Mouse (Mus musculus) heart, adult 2 months (tissue): ENCODE measurements at regions not wholly inside any gene's neighbourhood (a gene's known extent, or its start where the extent isn't known, plus 50 kb on each side); places are given as distances from the start of the nearest gene placed in this dataset.

ENCODE experiments used
- DNase-seq, 2 experiments: peaks; one replicate each; pipeline ENCODE4 v3.0.0; 2021
- H3K27ac ChIP-seq: fragments of 200-600 bp; 2 replicates; pipeline ENCODE4 v1.8.1; 2022
- H3K27me3 ChIP-seq: fragments of 200-500 bp; 2 replicates; pipeline ENCODE4 v1.6.1; 2012; ENCODE audit warnings: mild to moderate bottlenecking, low read length, inconsistent platforms, mixed read lengths; ENCODE audit not compliant: control insufficient read depth, insufficient read depth
- H3K36me3 ChIP-seq: fragments of 200-500 bp; 2 replicates; pipeline ENCODE4 v1.6.1; 2012; ENCODE audit warnings: low read length, inconsistent platforms; ENCODE audit not compliant: control insufficient read depth, insufficient read depth
- H3K4me1 ChIP-seq: fragments of 200-500 bp; 2 replicates; pipeline ENCODE4 v1.6.1; 2011; ENCODE audit warnings: low read length; ENCODE audit not compliant: control insufficient read depth, insufficient read depth
- H3K4me3 ChIP-seq: fragments of 200-600 bp; 2 replicates; pipeline ENCODE4 v1.8.1; 2022
- H3K79me2 ChIP-seq: fragments of 200-500 bp; replicated peaks from 2 replicates; pipeline ENCODE4 v1.6.1; 2012; ENCODE audit warnings: mild to moderate bottlenecking, inconsistent platforms, low read length, moderate library complexity, mixed read lengths; ENCODE audit not compliant: control insufficient read depth, insufficient read depth
- H3K9ac ChIP-seq: fragments of 200-500 bp; 2 replicates; pipeline ENCODE4 v1.6.1; 2012; ENCODE audit warnings: low read depth, mild to moderate bottlenecking, control low read depth, inconsistent platforms, low read length, mixed read lengths
- CTCF ChIP-seq: fragments of 200-600 bp; IDR thresholded peaks from 2 replicates; pipeline ENCODE4 v1.8.1; 2022; ENCODE audit warnings: antibody characterized with exemption, mild to moderate bottlenecking, moderate library complexity
- EP300 ChIP-seq: fragments of 200-500 bp; IDR thresholded peaks from 2 replicates; pipeline ENCODE4 v1.6.1; 2011; ENCODE audit warnings: low read depth, low read length, control low read depth; ENCODE audit not compliant: insufficient read depth
- POLR2A ChIP-seq: fragments of 200-500 bp; IDR thresholded peaks from 2 replicates; pipeline ENCODE4 v1.6.1; 2011; ENCODE audit warnings: mild to moderate bottlenecking, low read depth, low read length, control low read depth; ENCODE audit not compliant: insufficient read depth
- WGBS: fragments of 180-500 bp; shearing (Covaris S2); methylation state at CpG from one replicate; pipeline ENCODE4 v1.1.7; 2018; 5-methylcytosine and 5-hydroxymethylcytosine counted together
- intact Hi-C: fragments of 180-260 bp; cut with DNase I; formaldehyde crosslinking; loops from one replicate; pipeline ENCODE4 v1.15.1; 2025

DNA sequence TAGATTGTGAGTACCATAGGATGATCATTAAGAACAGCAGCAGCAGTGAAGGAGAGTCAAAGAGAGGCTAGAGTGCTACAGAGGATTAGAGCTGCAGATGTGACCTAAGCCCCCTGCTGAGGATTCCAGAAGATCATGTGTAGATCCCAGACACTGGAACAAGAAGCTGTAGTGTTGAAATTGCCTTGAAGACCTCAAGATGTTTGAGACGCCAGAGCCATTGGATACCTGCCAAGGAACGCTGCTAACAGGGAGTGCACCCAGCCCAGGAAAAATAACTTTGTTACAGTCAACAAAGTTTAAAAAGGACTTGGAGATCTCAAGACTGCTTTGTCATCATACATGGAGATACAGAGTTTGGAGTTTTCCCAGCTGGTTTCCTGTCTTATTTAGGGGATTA is 955.0 kb upstream of the Pcdh10 start:
- intact Hi-C loops: no loop called here
- TF ChIP-seq EP300 (no peak), CTCF (no peak), POLR2A (no peak)
- 19% methylated on average over 2 of the region's 2 CpGs for WGBS
- H3K4me1 ChIP-seq: no peaks in the 10 kb centered on the region
- no peaks in the 10 kb centered on the region for H3K79me2 ChIP-seq
- no peak overlapping the region for H3K27ac ChIP-seq
- no peak overlapping the region for H3K9ac ChIP-seq
- no peaks in the 10 kb centered on the region for H3K27me3 ChIP-seq
- H3K4me3 ChIP-seq: no peak overlapping the region
- DNase-seq: peak in 1 of 2 experiments; percentile 10
- H3K36me3 ChIP-seq: no peaks in the 10 kb centered on the region

DNA sequence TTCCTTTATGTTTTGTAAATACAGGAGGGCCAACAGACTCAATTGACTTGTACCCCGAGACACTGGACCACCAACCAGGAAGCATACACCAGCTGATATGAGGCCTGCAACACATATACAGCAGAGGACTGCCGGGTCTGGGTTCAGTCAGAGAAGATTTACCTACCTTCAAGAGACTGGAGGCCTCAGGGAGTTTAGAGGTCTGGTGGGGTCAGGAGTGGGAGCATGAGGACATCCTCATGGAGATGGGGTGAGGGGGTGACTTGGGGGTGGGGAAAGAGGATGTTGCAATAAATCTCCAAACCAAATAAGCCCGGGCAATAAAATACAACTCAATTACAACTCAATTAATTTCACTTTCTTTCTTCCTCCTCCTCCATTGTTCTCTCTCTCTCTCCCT is 910.1 kb upstream of the Pcdh10 start:
- 72% methylated on average over 3 of the region's 3 CpGs for WGBS
- no peak for DNase-seq
- H3K9ac ChIP-seq: no peak overlapping the region
- H3K79me2 ChIP-seq: no peaks in the 10 kb centered on the region
- intact Hi-C loops: no loop called here
- no peak overlapping the region for H3K27ac ChIP-seq
- no peak overlapping the region for H3K4me3 ChIP-seq
- no peaks in the 10 kb centered on the region for H3K36me3 ChIP-seq
- no peak for TF ChIP-seq EP300
- no peak for TF ChIP-seq POLR2A
- TF ChIP-seq CTCF: no peak
- H3K27me3 ChIP-seq: no peaks in the 10 kb centered on the region
- no peaks in the 10 kb centered on the region for H3K4me1 ChIP-seq
